Mouse (Mus musculus) fat pad, adult 2 months (tissue): Measurements from ENCODE around the gene Qrich2.
A peak's percentile ranks its signal among the peaks of the same experiment; 100 is the strongest.
"Not testable (repeated sequence)": the region's sequence is repeated elsewhere in the genome, so short reads cannot be mapped to it uniquely, and the experiment has no call there.

ENCODE experiments used
- DNase-seq: peaks from one replicate; pipeline ENCODE4 v3.0.0-alpha.2; 2011; ENCODE audit warnings: low read depth, low spot score; ENCODE audit errors: extremely low read depth

The Qrich2 gene

GRCm38 (mm10) chr11:116432127-116432526 lies 33.9 kb downstream of the Qrich2 start:
- no peak for DNase-seq

DNA sequence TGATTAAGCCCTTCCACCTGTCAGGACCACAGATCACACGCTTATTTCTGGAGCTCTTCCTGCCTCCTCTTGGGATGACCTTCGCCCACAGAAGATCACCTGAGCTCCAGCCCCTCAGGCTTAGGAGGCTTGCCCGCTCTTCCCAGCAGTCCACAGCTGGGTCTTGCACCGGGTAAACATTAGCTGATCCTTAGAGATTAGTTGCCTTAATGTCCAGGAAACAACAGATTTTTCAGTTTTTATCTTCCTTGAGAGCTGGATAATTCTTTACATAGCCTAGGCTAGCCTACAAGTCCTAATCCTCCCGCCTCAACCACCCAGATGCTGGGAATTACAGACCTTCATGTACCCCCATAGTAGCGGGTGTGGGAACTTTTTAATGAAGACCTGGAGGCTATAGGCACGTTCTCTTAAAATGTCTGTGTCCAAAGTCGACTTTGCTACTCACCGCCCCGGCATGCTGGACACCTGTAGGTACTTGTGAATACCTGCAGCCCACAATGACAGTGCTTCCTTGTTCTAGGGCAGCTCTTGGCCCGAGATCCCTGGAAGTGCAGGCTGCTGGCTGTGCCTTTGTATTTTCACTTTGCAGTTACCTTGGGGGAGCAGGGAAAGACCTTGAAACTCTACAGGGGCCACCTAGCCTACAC lies 34.5 kb downstream of the Qrich2 start:
- peak; percentile 89 for DNase-seq

GRCm38 (mm10) chr11:116430723-116431427 lies 35.2 kb downstream of the Qrich2 start:
- no peak for DNase-seq

DNA sequence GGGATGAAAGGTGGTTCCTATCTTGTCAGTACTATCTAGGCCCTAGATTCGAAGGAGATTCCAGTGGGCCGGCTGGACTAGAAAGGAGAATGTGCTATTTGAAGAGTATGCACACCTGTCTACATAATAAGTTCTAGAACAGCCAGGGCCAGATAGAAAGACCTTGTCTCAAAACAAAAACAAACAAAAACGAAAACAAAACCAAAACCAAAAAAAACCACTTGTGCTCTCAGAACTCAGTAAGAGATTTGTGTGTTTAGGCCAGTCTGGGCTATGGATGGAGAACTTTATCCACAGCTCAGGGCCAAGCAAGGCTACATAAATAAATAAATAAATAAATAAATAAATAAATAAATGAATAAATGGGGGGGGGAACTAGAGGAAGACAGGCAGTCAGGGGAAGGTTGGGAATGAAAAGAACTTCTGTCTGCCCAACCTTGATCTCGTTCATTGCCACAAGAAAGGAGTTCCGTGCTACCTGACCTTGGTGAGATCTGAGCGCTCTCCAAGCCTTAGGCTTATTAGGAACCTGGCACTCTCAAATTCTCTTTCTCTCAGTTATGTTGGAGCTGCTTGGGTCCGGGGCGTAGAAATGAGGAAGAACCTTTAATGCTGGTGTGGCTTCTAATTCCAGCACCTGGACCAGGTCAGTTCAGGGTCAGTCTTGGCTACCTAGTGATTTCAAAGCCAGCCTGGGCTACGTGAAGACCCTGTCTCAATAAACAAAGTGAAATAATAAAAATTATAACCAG lies 36.0 kb downstream of the Qrich2 start:
- DNase-seq: no peak

GRCm38 (mm10) chr11:116428872-116429859 lies 36.9 kb downstream of the Qrich2 start:
- no peak for DNase-seq

DNA sequence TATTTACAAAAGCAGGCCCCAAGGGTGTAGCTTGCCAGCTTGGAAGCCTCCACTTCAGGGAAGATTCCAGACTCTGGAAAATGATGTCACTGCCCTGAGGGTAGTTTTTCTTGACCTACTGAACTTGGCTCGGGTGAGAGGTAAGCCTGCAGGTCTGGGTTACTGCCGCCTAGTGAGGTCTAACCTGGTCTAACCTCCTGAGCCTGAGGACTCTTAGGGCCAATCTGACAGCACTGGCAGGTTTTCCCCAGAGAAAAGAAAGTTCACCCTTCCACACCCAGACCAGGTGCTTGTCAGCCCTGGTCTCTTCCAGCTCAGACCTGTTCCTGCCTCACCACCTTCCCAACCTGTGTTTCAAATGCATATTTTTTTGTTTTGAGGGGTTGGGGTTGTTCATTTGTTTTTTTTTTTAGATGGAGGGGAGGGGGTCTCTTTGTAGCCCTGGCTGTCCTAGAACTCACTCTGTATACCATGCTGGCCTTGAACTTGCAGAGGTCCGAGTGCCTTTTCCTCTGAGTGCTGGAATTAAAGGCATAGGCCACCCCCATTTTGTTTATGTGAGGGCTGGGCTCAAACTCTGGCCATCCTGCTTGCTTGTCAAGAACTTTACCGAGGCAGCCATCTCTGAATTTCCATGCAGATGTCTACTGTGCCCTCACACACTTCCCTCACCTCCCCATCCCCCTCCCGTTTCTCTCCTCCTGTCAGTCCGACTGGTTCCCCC lies 39.0 kb downstream of the Qrich2 start:
- no peak for DNase-seq

- DNase-seq: not testable (repeated sequence)
Observed at GRCm38 (mm10) chr11:116426328-116426727, 39.7 kb downstream of the Qrich2 start.

- DNase-seq: no peak
Observed at GRCm38 (mm10) chr11:116424621-116425407, 41.2 kb downstream of the Qrich2 start.

DNA sequence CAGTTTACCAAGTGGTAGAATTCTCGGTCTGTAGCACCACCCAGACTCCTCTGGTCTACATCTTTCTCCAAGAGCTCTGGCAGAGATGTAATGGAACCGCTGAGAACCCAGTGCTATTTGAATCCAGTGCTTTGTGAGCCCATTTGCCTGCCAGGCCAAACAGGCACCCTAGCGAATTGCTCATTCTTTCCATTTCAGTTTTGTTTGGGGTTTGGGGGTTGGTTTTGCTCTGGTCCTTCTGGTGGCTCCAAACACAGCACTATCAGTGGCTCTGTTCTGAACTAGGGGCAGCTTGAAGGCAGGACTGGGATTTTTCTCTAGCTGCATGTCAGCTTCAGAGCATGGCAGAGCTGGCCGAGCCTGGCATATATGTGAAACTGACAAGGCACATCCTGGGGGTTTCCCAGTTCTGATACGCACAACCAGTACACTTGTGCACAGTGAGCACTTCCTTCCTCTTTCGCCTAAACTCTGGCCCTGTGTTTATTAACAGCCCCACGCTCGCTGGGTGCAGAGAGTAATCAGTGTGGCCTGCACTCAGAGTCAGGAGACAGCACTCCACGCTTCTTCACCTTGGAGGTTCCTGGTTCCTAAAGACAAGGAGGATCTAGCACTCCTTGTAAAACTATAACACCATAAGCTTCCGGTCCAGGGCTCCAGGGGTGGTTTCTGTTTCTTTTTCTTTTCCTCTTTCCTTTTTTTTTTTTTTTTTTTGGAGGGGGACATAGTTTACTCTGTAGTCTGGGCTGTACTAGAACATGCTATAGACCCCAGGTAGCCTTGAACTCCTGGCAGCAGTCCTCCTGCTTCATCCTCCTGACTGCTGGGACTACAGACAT lies 42.0 kb downstream of the Qrich2 start:
- no peak for DNase-seq

GRCm38 (mm10) chr11:116423214-116423613 lies 42.8 kb downstream of the Qrich2 start:
- no peak for DNase-seq

- DNase-seq: no peak
Observed at GRCm38 (mm10) chr11:116422562-116422961, 43.5 kb downstream of the Qrich2 start.

GRCm38 (mm10) chr11:116421102-116421501 lies 44.9 kb downstream of the Qrich2 start:
- DNase-seq: no peak

DNA sequence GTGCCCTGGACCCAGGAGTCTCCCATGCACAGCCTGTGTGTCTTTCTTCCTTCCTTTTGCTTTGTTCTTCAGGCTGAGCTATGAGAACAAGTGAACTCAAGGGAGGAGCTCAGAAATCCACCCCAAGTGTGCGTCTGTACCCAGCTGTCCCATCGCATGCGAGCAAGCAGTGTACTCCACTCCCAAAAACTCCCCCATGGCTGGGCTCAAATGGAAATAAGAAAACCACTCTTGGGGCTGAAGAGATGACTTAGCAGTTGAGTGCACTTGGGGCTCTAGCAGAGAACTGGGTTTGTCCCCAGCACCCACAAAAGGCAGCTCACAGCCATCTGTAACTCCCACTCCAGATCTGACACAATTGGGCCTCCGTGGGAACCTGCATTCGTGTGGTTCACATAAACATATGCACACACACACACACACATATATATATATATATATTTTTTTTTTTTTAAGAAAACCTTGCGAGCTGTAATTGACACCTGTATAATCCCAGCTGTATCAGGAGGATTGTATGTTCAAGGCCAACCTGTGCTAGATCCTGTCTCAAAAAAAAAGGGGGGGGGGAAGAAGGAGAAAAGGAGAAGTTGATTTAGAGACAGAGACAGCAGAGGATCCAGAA lies 47.1 kb downstream of the Qrich2 start:
- no peak for DNase-seq

DNA sequence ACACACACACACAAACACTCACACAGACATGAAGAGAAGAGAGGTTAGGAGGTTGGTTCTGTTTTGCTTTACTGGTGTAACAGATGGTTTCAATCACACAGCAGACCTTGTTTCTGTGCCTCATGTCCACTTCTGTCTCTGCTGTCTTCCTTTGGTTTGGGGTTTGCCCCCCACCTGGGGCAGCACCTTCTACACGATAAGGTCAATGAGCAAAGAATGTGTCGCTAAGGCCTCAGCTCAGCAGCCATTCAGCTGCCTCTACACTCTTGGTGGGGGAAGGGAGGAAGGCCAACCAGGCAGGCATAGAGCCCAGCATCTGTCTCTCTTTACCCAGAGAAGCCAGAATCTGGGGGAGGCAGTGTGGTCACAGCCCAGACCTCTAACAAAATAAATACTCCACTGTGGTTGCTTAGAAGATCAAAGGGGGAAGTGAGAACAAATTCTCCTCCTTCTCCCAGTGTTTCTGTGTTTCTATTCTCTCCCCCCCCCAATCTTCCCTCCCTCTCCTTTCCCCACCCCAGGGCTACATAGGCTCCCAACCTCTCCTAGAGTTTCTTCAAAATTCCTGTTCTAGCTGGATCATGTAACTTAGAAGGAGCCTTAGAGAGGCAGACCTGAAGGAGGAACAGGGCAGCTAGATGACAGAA lies 47.7 kb downstream of the Qrich2 start:
- DNase-seq: no peak

GRCm38 (mm10) chr11:116417054-116417453 lies 49.0 kb downstream of the Qrich2 start:
- no peak for DNase-seq

GRCm38 (mm10) chr11:116416196-116416943 lies 49.7 kb downstream of the Qrich2 start:
- no peak for DNase-seq

DNA sequence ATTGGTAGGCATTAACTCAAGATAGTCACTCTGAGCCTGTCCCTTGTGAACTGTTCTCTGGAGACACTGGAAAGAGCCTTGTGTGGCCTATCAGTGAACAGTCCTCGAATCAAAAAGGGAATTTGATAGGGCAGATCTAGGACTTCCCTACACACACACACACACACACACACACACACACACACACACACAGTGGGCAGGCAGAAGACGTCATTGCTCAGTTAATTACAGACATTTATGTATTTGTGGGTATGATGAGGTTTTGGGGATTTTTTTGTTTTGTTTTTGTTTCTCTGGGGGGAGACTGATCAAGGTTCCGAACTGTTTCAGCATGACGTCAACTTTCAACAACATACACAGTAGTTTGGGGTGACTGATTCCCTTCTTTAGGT lies 52.4 kb downstream of the Qrich2 start:
- DNase-seq: no peak
